Mouse (Mus musculus) limb, embryonic 14.5 days (tissue): ENCODE measurements around the gene Mrrf. TPM values are rescaled to one million over a fixed set of nuclear protein-coding genes. Genes with fewer than 3 reads are reported as not detected.

ENCODE experiments used
- ATAC-seq: fragments of 200-750 bp; cut with Nextera tagmentation; 2 replicates; pipeline ENCODE4 v1.8.0; 2017; ENCODE audit warnings: low read depth, moderate number of reproducible peaks, moderate TSS enrichment; ENCODE audit not compliant: low FRiP score
- DNase-seq: peaks from one replicate; pipeline ENCODE4 v3.0.0-alpha.2; 2015; ENCODE audit warnings: low spot score
- H3K27ac ChIP-seq: fragments of 300-500 bp; sonication (generic); replicated peaks from 2 replicates; pipeline ENCODE4 v1.5.1; 2014; ENCODE audit warnings: low read depth, mild to moderate bottlenecking, low read length, moderate library complexity, mixed read lengths
- H3K27me3 ChIP-seq: fragments of 300-500 bp; sonication (generic); 2 replicates; pipeline ENCODE4 v1.6.1; 2014; ENCODE audit warnings: low read length, mixed read lengths; ENCODE audit not compliant: control insufficient read depth, insufficient read depth
- H3K36me3 ChIP-seq: fragments of 300-500 bp; sonication (generic); 2 replicates; pipeline ENCODE4 v1.6.1; 2014; ENCODE audit warnings: mild to moderate bottlenecking, low read length, moderate library complexity, mixed read lengths; ENCODE audit not compliant: control insufficient read depth, insufficient read depth
- H3K4me1 ChIP-seq: fragments of 300-500 bp; sonication (generic); 2 replicates; pipeline ENCODE4 v1.6.1; 2014; ENCODE audit warnings: antibody characterized with exemption, low read length, mixed read lengths; ENCODE audit not compliant: control insufficient read depth, insufficient read depth
- H3K4me2 ChIP-seq: fragments of 300-500 bp; sonication (generic); replicated peaks from 2 replicates; pipeline ENCODE4 v1.6.1; 2014; ENCODE audit warnings: low read depth, mild to moderate bottlenecking, low read length, moderate library complexity; ENCODE audit not compliant: severe bottlenecking
- H3K4me3 ChIP-seq: fragments of 300-500 bp; sonication (generic); replicated peaks from 2 replicates; pipeline ENCODE4 v1.5.1; 2014; ENCODE audit warnings: low read length
- H3K9ac ChIP-seq: fragments of 300-500 bp; sonication (generic); 2 replicates; pipeline ENCODE4 v1.6.1; 2014; ENCODE audit warnings: mild to moderate bottlenecking, low read depth, low read length, moderate library complexity; ENCODE audit not compliant: severe bottlenecking
- H3K9me3 ChIP-seq: fragments of 300-500 bp; sonication (generic); 2 replicates; pipeline ENCODE4 v1.6.1; 2016; ENCODE audit warnings: low read length; ENCODE audit not compliant: control insufficient read depth
- POLR2A ChIP-seq: fragments of 200-500 bp; IDR thresholded peaks from 2 replicates; pipeline ENCODE4 v1.8.0; 2012; ENCODE audit warnings: inconsistent platforms, mild to moderate bottlenecking, moderate library complexity, borderline replicate concordance; ENCODE audit not compliant: insufficient read depth, insufficient read length; ENCODE audit errors: extremely low read depth
- WGBS: fragments of 180-500 bp; shearing (Covaris S2); extraction: QIAGEN DNeasy Blood & Tissue Kit; methylation state at CpG from one replicate; pipeline ENCODE4 v1.1.7; 2014; 5-methylcytosine and 5-hydroxymethylcytosine counted together
- polyA plus RNA-seq, 2 experiments: library from polyadenylated mRNA; depleted of rRNA in 1 of 2; stranded (reverse) in 1 of 2; unstranded in 1 of 2; fragments of >200 nt; fragmentation: Nextera tagmentation in 1 of 2; extraction: Ambion mirVana in 1 of 2; gene quantifications; 2 replicates each; pipeline versions ENCODE4 v1.2.1 to v1.2.3; 2012 to 2014

Gene Mrrf
- polyA plus RNA-seq, 2 experiments: 31.0 to 33.0 TPM

DNA sequence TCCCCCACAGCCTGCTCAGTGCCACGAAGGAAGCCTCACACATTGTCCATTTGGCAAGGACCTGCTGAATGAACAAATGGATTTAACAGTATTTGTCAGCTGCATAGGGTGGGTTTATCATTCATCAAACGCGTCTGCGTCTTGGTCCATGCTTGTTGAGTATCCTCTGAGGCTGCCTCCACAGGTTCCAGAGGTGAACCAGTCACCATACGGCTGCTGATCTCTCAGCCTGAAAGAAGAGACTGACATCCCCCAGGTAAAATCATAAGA is 66.4 kb downstream of the Mrrf start:
- ATAC-seq (no peak), DNase-seq (no peak)
- no peaks in the 10 kb centered on the region for H3K36me3 ChIP-seq
- H3K27ac ChIP-seq: no peak overlapping the region
- H3K4me2 ChIP-seq: peak overlapping the region; percentile 49
- H3K27me3 ChIP-seq: peaks cover 15% of the 10 kb centered on the region
- no peak for TF ChIP-seq POLR2A
- WGBS: 25% methylated on average over 5 of the region's 5 CpGs
- H3K4me3 ChIP-seq: 0 out of 2 replicates have a peak overlapping the region, but pooled peaks have one; percentile 30
- no peaks in the 10 kb centered on the region for H3K9me3 ChIP-seq
- no peak overlapping the region for H3K9ac ChIP-seq
- H3K4me1 ChIP-seq: peaks cover 10% of the 10 kb centered on the region; the same call in 1 of the 2 replicates

DNA sequence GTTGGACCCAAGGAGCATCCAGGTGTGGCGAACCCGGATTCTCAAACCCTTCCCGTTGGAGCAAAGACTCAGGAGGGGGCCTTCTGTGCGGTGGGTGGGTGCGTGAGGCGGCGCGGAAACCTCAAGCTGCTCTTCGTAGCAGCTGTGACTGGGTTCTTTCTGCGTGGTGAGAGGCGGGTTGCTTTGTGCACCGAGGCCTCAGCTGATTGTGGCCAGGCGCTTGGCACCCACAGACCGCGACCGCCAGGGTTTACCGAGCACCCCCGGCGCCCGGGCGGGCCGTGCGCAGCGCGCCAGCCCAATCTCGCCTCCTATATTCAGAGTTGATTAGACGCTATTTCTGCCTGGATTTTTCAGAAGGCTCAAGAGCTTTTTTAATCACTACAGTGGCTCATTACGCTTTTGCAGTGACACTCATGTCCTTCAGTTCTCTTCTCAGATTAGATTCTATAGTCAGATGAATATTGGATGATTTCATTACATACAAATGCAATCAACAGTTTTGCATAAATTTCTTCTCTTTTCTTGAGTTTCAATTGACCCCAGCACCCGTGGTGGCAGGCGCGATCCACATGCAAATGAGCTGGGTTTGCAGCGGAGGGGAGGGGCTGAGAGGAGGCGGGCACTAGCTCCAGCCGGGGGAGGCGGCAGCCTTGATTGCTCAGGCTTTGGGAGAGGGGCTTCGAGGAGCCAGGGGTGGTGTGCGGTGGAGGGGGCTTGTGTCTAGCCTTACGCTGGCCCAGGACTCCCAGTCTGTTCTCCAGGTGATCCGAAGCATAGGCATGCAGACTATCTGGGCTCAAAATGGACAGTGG is 67.0 kb downstream of the Mrrf start:
- H3K27ac ChIP-seq: no peak overlapping the region
- no peak for ATAC-seq
- no peak for DNase-seq
- no peaks in the 10 kb centered on the region for H3K36me3 ChIP-seq
- H3K4me1 ChIP-seq: peaks cover 10% of the 10 kb centered on the region; the same call in 1 of the 2 replicates
- H3K9me3 ChIP-seq: no peaks in the 10 kb centered on the region
- H3K4me3 ChIP-seq: peak overlapping the region; percentile 30
- H3K27me3 ChIP-seq: peaks cover 15% of the 10 kb centered on the region
- peak overlapping the region; percentile 49 for H3K4me2 ChIP-seq
- peak overlapping the region; percentile 4; the same call in 1 of the 2 replicates for H3K9ac ChIP-seq
- under 1% methylated on average over 39 of the region's 39 CpGs for WGBS
- no peak for TF ChIP-seq POLR2A

DNA sequence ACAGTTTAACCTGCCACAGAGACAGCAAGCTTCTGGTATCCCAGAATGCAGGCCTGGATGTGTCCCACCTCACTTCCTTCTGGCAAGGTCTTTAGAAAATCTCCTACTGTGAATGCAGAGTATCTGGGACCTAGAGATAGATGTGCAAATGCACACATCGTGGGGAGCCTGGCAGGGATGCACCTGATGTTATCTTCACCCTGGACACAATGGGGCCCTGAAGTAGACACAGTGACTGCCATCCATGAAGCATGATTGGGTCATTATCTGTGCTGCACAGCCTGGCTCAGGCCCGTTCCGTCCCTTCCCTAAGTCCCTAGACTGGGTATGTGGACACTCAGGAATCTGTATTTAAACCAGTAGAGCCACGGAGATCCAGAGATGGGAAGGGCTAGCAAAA is 68.4 kb downstream of the Mrrf start:
- ATAC-seq (no peak), DNase-seq (no peak)
- Histone ChIP-seq H3K36me3 (no peaks in the 10 kb centered on the region), H3K4me3 (no peak overlapping the region), H3K4me2 (no peak overlapping the region), H3K4me1 (peaks cover 10% of the 10 kb centered on the region; the same call in 1 of the 2 replicates), H3K27me3 (peaks cover 15% of the 10 kb centered on the region), H3K27ac (no peak overlapping the region), H3K9ac (no peak overlapping the region), H3K9me3 (no peaks in the 10 kb centered on the region)
- no peak for TF ChIP-seq POLR2A
- 59% methylated on average over 4 of the region's 4 CpGs for WGBS

DNA sequence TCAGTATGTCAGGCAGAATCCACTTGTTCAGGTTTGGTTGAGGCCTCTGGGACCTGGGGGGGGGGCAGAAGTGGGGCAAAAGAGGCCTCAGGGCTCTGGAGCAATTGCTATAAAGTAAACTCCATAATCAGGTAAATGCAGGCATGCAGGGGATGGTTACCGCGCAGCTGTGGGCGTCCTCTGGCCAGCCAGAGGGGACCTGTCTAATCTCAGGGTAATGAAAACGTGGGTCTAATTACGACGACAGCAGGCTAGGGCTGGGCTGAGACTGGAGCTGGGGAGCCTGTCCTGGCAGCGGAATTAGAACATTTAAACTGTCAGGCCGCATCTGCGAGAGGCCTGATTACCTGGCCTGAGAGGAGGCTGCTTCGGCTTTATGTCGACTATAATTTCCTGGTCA is 70.9 kb downstream of the Mrrf start:
- H3K4me3 ChIP-seq: no peak overlapping the region
- H3K27ac ChIP-seq: no peak overlapping the region
- peaks cover 15% of the 10 kb centered on the region for H3K4me1 ChIP-seq
- ATAC-seq: no peak; the same call in 1 of the 2 replicates
- H3K4me2 ChIP-seq: no peak overlapping the region
- no peak for TF ChIP-seq POLR2A
- no peaks in the 10 kb centered on the region for H3K9me3 ChIP-seq
- 19% methylated on average over 11 of the region's 11 CpGs for WGBS
- H3K36me3 ChIP-seq: no peaks in the 10 kb centered on the region
- H3K9ac ChIP-seq: no peak overlapping the region
- H3K27me3 ChIP-seq: peaks cover 24% of the 10 kb centered on the region
- no peak for DNase-seq

DNA sequence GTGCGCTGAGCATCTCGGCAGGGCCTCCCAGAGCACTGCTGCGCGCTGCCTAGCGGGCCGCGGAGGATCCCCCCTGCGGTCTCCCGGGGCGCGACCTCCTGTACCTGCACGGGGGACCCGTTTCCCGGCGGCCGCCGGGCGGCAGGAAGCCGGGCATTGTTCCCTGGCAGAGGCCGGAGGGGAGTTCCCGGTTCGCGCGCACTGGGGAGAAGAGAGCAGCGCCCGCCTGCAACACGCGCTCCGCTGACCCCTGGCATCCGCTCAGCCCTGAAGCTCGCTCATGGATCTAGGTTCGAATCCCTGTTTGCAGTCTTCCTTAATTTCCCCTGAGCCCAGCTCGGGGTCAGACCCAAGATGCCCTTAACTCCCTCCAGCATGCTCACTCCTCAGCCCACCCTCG is 74.6 kb downstream of the Mrrf start:
- H3K27me3 ChIP-seq: peaks cover 9% of the 10 kb centered on the region
- no peak for DNase-seq
- TF ChIP-seq POLR2A: no peak
- peaks cover 14% of the 10 kb centered on the region for H3K4me1 ChIP-seq
- no peak overlapping the region for H3K27ac ChIP-seq
- WGBS: 5% methylated on average over 27 of the region's 34 CpGs
- no peak overlapping the region for H3K9ac ChIP-seq
- no peaks in the 10 kb centered on the region for H3K36me3 ChIP-seq
- no peak overlapping the region for H3K4me2 ChIP-seq
- no peak for ATAC-seq
- H3K9me3 ChIP-seq: no peaks in the 10 kb centered on the region
- H3K4me3 ChIP-seq: 0 out of 2 replicates have a peak overlapping the region, but pooled peaks have one; percentile 12
